Mouse (Mus musculus): Measurements from ENCODE around the gene Zfp78.
"Not testable (repeated sequence)": the region's sequence is repeated elsewhere in the genome, so short reads cannot be mapped to it uniquely, and the experiment has no call there.

The Zfp78 gene

GRCm38 (mm10) chr7:6363047-6363488 lies at the start of gene Zfp78:
Gene Zfp78 (plus strand): TSS chr7:6363280.
- DNase-seq (ENCODE audit: low spot score): peak; percentile 87

- DNase-seq (ENCODE audit: low spot score): peak; percentile 40
These were observed 32.4 kb upstream of the Zfp78 start for GRCm38 (mm10) chr7:6330458-6331232.

GRCm38 (mm10) chr7:6331233-6331956 lies 31.7 kb upstream of the Zfp78 start, which contains the start of gene Zfp583:
Gene Zfp583 (minus strand): TSS chr7:6331285.
- DNase-seq (ENCODE audit: low spot score): peak; percentile 88

- DNase-seq (ENCODE audit: low spot score): no peak
These were observed 23.2 kb upstream of the Zfp78 start for GRCm38 (mm10) chr7:6339865-6340264.

- peak; percentile 80 for DNase-seq (ENCODE audit: low spot score)
These were observed 19.5 kb upstream of the Zfp78 start, which contains the start of gene Gm3854 for GRCm38 (mm10) chr7:6343501-6344071. Gene Gm3854 (plus strand): TSS chr7:6343759.

- no peak for DNase-seq (ENCODE audit: low spot score)
These were observed 19.0 kb upstream of the Zfp78 start for GRCm38 (mm10) chr7:6344124-6344523.

- no peak for DNase-seq (ENCODE audit: low spot score)
These were observed 5.0 kb upstream of the Zfp78 start for GRCm38 (mm10) chr7:6358121-6358520.

- no peak for DNase-seq (ENCODE audit: low spot score)
These were observed 4.0 kb upstream of the Zfp78 start for GRCm38 (mm10) chr7:6358937-6359590.

- DNase-seq (ENCODE audit: low spot score): no peak
These were observed 2.5 kb upstream of the Zfp78 start for GRCm38 (mm10) chr7:6360477-6361060.

GRCm38 (mm10) chr7:6361756-6362155 lies 1.3 kb upstream of the Zfp78 start:
- no peak for DNase-seq (ENCODE audit: low spot score)

- peak; percentile 99 for DNase-seq (ENCODE audit: low spot score)
These were observed 623 bp upstream of the Zfp78 start for GRCm38 (mm10) chr7:6362268-6363046.

- DNase-seq (ENCODE audit: low spot score): no peak
These were observed 1.7 kb downstream of the Zfp78 start for GRCm38 (mm10) chr7:6364761-6365160.

- DNase-seq (ENCODE audit: low spot score): no peak
These were observed 4.1 kb downstream of the Zfp78 start for GRCm38 (mm10) chr7:6367185-6367584.

GRCm38 (mm10) chr7:6368146-6368545 lies 5.1 kb downstream of the Zfp78 start:
- not testable (repeated sequence) for DNase-seq (ENCODE audit: low spot score)

GRCm38 (mm10) chr7:6369460-6369859 lies 6.4 kb downstream of the Zfp78 start:
- DNase-seq (ENCODE audit: low spot score): no peak

- no peak for DNase-seq (ENCODE audit: low spot score)
These were observed 9.9 kb downstream of the Zfp78 start for GRCm38 (mm10) chr7:6372993-6373392.

GRCm38 (mm10) chr7:6378441-6378840 lies 15.4 kb downstream of the Zfp78 start:
- peak; percentile 52 for DNase-seq (ENCODE audit: low spot score)

- DNase-seq (ENCODE audit: low spot score): no peak
These were observed 18.4 kb downstream of the Zfp78 start for GRCm38 (mm10) chr7:6381431-6381830.

GRCm38 (mm10) chr7:6383044-6383455 lies 20.0 kb downstream of the Zfp78 start, which contains the start of gene Zfp28:
Gene Zfp28 (plus strand): TSS chr7:6383295.
- DNase-seq (ENCODE audit: low spot score): peak; percentile 91

GRCm38 (mm10) chr7:6384011-6384410 lies 20.9 kb downstream of the Zfp78 start:
- no peak for DNase-seq (ENCODE audit: low spot score)

GRCm38 (mm10) chr7:6386995-6387394 lies 23.9 kb downstream of the Zfp78 start:
- peak; percentile 50 for DNase-seq (ENCODE audit: low spot score)
